Comparison of ENCODE assay signal across 12 mouse cellular contexts in the genomic region with DNA sequence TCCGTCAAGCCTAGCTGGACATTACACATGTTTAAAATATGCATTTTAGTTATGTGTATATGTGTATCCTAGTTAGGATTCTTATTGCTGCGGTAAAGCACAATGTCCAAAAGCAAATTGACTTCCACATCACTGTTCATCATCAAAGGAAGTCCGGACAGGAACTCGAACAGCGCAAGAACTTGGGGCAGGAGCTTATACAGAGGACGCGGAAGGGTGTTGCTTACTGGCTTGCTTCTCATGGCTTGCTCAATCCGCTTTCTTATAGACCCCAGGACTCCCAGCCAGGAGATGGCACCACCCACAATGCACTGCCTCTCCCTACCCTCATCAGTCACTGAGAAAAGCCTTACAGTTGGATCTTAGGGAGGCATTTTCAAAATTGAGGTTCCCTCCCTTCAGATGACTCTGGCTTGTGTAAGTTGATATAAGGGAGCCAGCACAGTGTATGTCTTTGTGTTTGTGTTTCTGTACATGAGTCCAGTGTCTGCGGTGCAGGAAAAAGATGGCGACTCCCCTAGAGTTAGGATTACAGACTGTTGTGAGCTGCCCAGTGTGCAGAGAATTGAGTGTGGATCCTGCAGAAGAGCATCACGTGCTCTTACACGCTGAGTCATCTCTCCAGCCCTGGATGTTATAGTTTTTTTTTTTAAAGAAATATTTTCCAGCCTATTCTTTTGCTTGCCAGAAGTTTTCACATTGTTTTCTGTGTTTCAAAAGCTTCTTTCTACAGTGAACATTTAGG.
A peak's percentile ranks its signal among the peaks of the same experiment; 100 is the strongest.
DNase-seq lines count a peak whose midpoint lies in the region; ATAC-seq lines count a peak whose summit lies in the region.
"Had no signal": no experiment of that assay in that cellular context is flagged by ENCODE, and none has a peak within 500 bp of the region (broad histone marks: within the 10 kb centered on the region; RNA-seq: fewer than 3 reads in every experiment).

No protein-coding gene starts in this region.

- 0 out of 2 replicates have a peak, but pooled peaks have one; percentile 27 for ATAC-seq in frontal cortex, adult (ENCODE audit: low TSS enrichment)
- peak; percentile 56; the same call in 1 of the 2 replicates for ATAC-seq in kidney, embryonic 15.5 days (replicated peaks; ENCODE audit: low FRiP score)
- ATAC-seq in embryonic facial prominence, embryonic 11.5 days (replicated peaks; ENCODE audit: insufficient number of reproducible peaks, low FRiP score, low TSS enrichment, low read depth), result no peak
- no peak for ATAC-seq in neural tube, embryonic 13.5 days (ENCODE audit: low read depth)
- ATAC-seq: intestine, postnatal 0 days had no signal

- H3K27ac ChIP-seq in kidney, embryonic 15.5 days, result peak overlapping the region; percentile 43; the same call in 1 of the 2 replicates
- H3K27ac ChIP-seq in embryonic facial prominence, embryonic 11.5 days (replicated peaks; ENCODE audit: low read depth, low read length), result peak overlapping the region; percentile 52
- 0 out of 2 replicates have a peak overlapping the region, but pooled peaks have one; percentile 18 for H3K27ac ChIP-seq in neural tube, embryonic 13.5 days (replicated peaks)
- H3K27ac ChIP-seq: liver, embryonic 13.5 days; neural tube, embryonic 12.5 days had no signal

- WGBS in kidney, embryonic 15.5 days, result 76% methylated on average over 12 of the region's 12 CpGs
- WGBS in embryonic facial prominence, embryonic 11.5 days, result 81% methylated on average over 12 of the region's 12 CpGs
- 84% methylated on average over 12 of the region's 12 CpGs for WGBS in neural tube, embryonic 13.5 days

- no peaks in the 10 kb centered on the region for H3K36me3 ChIP-seq in kidney, embryonic 15.5 days
- no peaks in the 10 kb centered on the region for H3K36me3 ChIP-seq in embryonic facial prominence, embryonic 11.5 days (replicated peaks; ENCODE audit: control insufficient read depth, insufficient read depth, low read depth, low read length)
- H3K36me3 ChIP-seq in neural tube, embryonic 13.5 days, result no peaks in the 10 kb centered on the region
- H3K36me3 ChIP-seq: liver, embryonic 13.5 days; neural tube, embryonic 12.5 days had no signal

- H3K9ac ChIP-seq in kidney, embryonic 15.5 days, result no peak overlapping the region
- no peak overlapping the region for H3K9ac ChIP-seq in embryonic facial prominence, embryonic 11.5 days (replicated peaks; ENCODE audit: low read length)
- no peak overlapping the region for H3K9ac ChIP-seq in neural tube, embryonic 13.5 days
- H3K9ac ChIP-seq: liver, embryonic 13.5 days; neural tube, embryonic 12.5 days had no signal

- H3K9me3 ChIP-seq in kidney, embryonic 15.5 days (replicated peaks), result 0 out of 2 replicates have a peak, but pooled peaks cover 2% of the 10 kb centered on the region
- no peaks in the 10 kb centered on the region for H3K9me3 ChIP-seq in embryonic facial prominence, embryonic 11.5 days (replicated peaks; ENCODE audit: control insufficient read depth, low read length)
- no peaks in the 10 kb centered on the region for H3K9me3 ChIP-seq in neural tube, embryonic 13.5 days
- H3K9me3 ChIP-seq: liver, embryonic 13.5 days; neural tube, embryonic 12.5 days had no signal

- H3K27me3 ChIP-seq in kidney, embryonic 15.5 days, result no peaks in the 10 kb centered on the region
- H3K27me3 ChIP-seq in embryonic facial prominence, embryonic 11.5 days (ENCODE audit: control insufficient read depth, insufficient read depth, low read length), result no peaks in the 10 kb centered on the region
- no peaks in the 10 kb centered on the region for H3K27me3 ChIP-seq in neural tube, embryonic 13.5 days
- H3K27me3 ChIP-seq: liver, embryonic 13.5 days; neural tube, embryonic 12.5 days had no signal

- no peak for DNase-seq in frontal cortex, postnatal 25 days (ENCODE audit: low spot score in 2 of 2)
- no peak for DNase-seq in kidney, adult 11 months
- DNase-seq in embryonic facial prominence, embryonic 11.5 days (ENCODE audit: low spot score), result no peak
- DNase-seq in cerebellum, adult 8-10 months, result no peak
- DNase-seq in kidney, adult 18-20 months, result no peak
- DNase-seq: B cell, adult 2 months; liver, embryonic 13.5 days had no signal

- H3K4me2 ChIP-seq in kidney, embryonic 15.5 days, result no peak overlapping the region
- H3K4me2 ChIP-seq in embryonic facial prominence, embryonic 11.5 days (ENCODE audit: low read depth, low read length), result no peak overlapping the region
- H3K4me2 ChIP-seq in neural tube, embryonic 13.5 days, result no peak overlapping the region
- H3K4me2 ChIP-seq: liver, embryonic 13.5 days; neural tube, embryonic 12.5 days had no signal

- H3K4me3 ChIP-seq in kidney, embryonic 15.5 days (replicated peaks), result no peak overlapping the region
- H3K4me3 ChIP-seq in embryonic facial prominence, embryonic 11.5 days (ENCODE audit: low read depth, low read length), result no peak overlapping the region
- H3K4me3 ChIP-seq in neural tube, embryonic 13.5 days, result no peak overlapping the region
- H3K4me3 ChIP-seq: liver, embryonic 13.5 days; neural tube, embryonic 12.5 days had no signal

- H3K4me1 ChIP-seq in kidney, embryonic 15.5 days, result peaks cover 30% of the 10 kb centered on the region
- H3K4me1 ChIP-seq in embryonic facial prominence, embryonic 11.5 days (ENCODE audit: control insufficient read depth, insufficient read depth, low read length), result no peaks in the 10 kb centered on the region; the same call in 1 of the 2 replicates
- H3K4me1 ChIP-seq in neural tube, embryonic 13.5 days (replicated peaks), result peaks cover 17% of the 10 kb centered on the region

Comparison
In these comparisons a context has a peak if more than half of its experiments do, and no peak if none do; other contexts are left out.
1. ATAC-seq: peak in frontal cortex, adult (single experiment) and kidney, embryonic 15.5 days (single experiment); none in embryonic facial prominence, embryonic 11.5 days (single experiment) and neural tube, embryonic 13.5 days (single experiment).
2. Peak in every context shown above with its lines, with median percentiles within 50 percentile points of each other: H3K27ac ChIP-seq.